Mouse (Mus musculus) CH12.LX (cell line): ENCODE measurements at regions not wholly inside any gene's neighbourhood (a gene's known extent, or its start where the extent isn't known, plus 50 kb on each side); places are given as distances from the start of the nearest gene placed in this dataset.

Experiments
- DNase-seq: peaks from one replicate; pipeline ENCODE4 v3.0.0-alpha.2; 2013; ENCODE audit errors: extremely low read depth
- H3K27ac ChIP-seq: 2 replicates; pipeline ENCODE4 v1.5.1; 2012; ENCODE audit warnings: low read depth, mild to moderate bottlenecking, control low read depth, moderate library complexity; ENCODE audit not compliant: insufficient read depth
- H3K27me3 ChIP-seq: replicated peaks from 2 replicates; pipeline ENCODE3; 2012; ENCODE audit warnings: inconsistent platforms
- H3K36me3 ChIP-seq, 2 experiments: replicated peaks in 1 of 2; 2 replicates each; pipeline versions ENCODE3 to v1.6.1; 2012; ENCODE audit warnings: inconsistent platforms in 1 of 2, low read length in 1 of 2, mild to moderate bottlenecking in 1 of 2, mixed read lengths in 1 of 2, moderate library complexity in 1 of 2; ENCODE audit not compliant: control insufficient read depth in 1 of 2, insufficient read depth in 1 of 2
- H3K4me1 ChIP-seq, 2 experiments: 2 replicates each; pipeline ENCODE4 v1.6.1; 2012; ENCODE audit warnings: inconsistent platforms in 1 of 2, moderate library complexity in 1 of 2; ENCODE audit not compliant: insufficient read depth in 2 of 2, control insufficient read depth in 1 of 2
- H3K4me2 ChIP-seq: 2 replicates; pipeline ENCODE4 v1.6.1; 2012; ENCODE audit warnings: low read depth, mild to moderate bottlenecking, control low read depth; ENCODE audit not compliant: poor library complexity, insufficient read depth, severe bottlenecking
- H3K4me3 ChIP-seq, 3 experiments: fragments of 150-350 bp in 1 of 3; sonication (generic) in 1 of 3; replicated peaks in 1 of 3; 2 replicates each; pipeline versions ENCODE3 to v1.5.1; 2011 to 2012; ENCODE audit warnings: low read depth in 2 of 3, low read length in 2 of 3, mild to moderate bottlenecking in 2 of 3, moderate library complexity in 2 of 3, control low read depth in 1 of 3, improper control_type of control experiment in 1 of 3, inconsistent platforms in 1 of 3, mixed read lengths in 1 of 3; ENCODE audit not compliant: poor library complexity in 1 of 3
- H3K79me2 ChIP-seq: replicated peaks from 2 replicates; pipeline ENCODE4 v1.6.1; 2012; ENCODE audit warnings: mild to moderate bottlenecking, moderate library complexity; ENCODE audit not compliant: control insufficient read depth, poor library complexity, insufficient read depth, severe bottlenecking; ENCODE audit errors: extremely low read depth
- H3K9ac ChIP-seq: 2 replicates; pipeline ENCODE4 v1.6.1; 2012; ENCODE audit warnings: low read depth, mild to moderate bottlenecking, control low read depth, moderate library complexity; ENCODE audit not compliant: insufficient read depth
- H3K9me3 ChIP-seq: replicated peaks from 2 replicates; pipeline ENCODE3; 2012; ENCODE audit warnings: low read length, inconsistent platforms, mixed read lengths
- BHLHE40 ChIP-seq: IDR thresholded peaks from 2 replicates; pipeline ENCODE4 v1.6.1; 2011; ENCODE audit warnings: mild to moderate bottlenecking, low read depth, low read length, improper control_type of control experiment
- E2F4 ChIP-seq: IDR thresholded peaks from 2 replicates; pipeline ENCODE4 v1.6.1; 2011; ENCODE audit warnings: low read depth, low read length, improper control_type of control experiment; ENCODE audit not compliant: insufficient replicate concordance
- ELF1 ChIP-seq: IDR thresholded peaks from 2 replicates; pipeline ENCODE4 v1.6.1; 2014; ENCODE audit warnings: low read depth, mild to moderate bottlenecking, inconsistent platforms, low read length, improper control_type of control experiment
- ETS1 ChIP-seq: conservative IDR thresholded peaks from 2 replicates; pipeline ENCODE4 v1.6.1; 2012; ENCODE audit warnings: low read depth, mild to moderate bottlenecking, inconsistent platforms, low read length, improper control_type of control experiment, moderate library complexity
- GABPA ChIP-seq: IDR thresholded peaks from 2 replicates; pipeline ENCODE4 v1.6.1; 2012; ENCODE audit warnings: low read depth, low read length, improper control_type of control experiment, inconsistent platforms; ENCODE audit not compliant: insufficient replicate concordance
- HCFC1 ChIP-seq: IDR thresholded peaks from 2 replicates; pipeline ENCODE4 v1.6.1; 2012; ENCODE audit warnings: low read depth, mild to moderate bottlenecking, inconsistent platforms, low read length, improper control_type of control experiment
- JUND ChIP-seq: conservative IDR thresholded peaks from 2 replicates; pipeline ENCODE4 v1.6.1; 2011; ENCODE audit warnings: low read depth, low read length, improper control_type of control experiment
- KAT2A ChIP-seq: IDR thresholded peaks from 2 replicates; pipeline ENCODE4 v1.6.1; 2012; ENCODE audit warnings: low read length, improper control_type of control experiment, inconsistent platforms; ENCODE audit not compliant: insufficient replicate concordance
- MAFK ChIP-seq: IDR thresholded peaks from 2 replicates; pipeline ENCODE4 v1.6.1; 2011; ENCODE audit warnings: low read length, improper control_type of control experiment; ENCODE audit not compliant: insufficient replicate concordance
- MXI1 ChIP-seq: IDR thresholded peaks from 2 replicates; pipeline ENCODE4 v1.6.1; 2011; ENCODE audit warnings: mild to moderate bottlenecking, low read depth, low read length, improper control_type of control experiment
- MYC ChIP-seq: IDR thresholded peaks from 2 replicates; pipeline ENCODE4 v1.6.1; 2011; ENCODE audit warnings: low read depth, mild to moderate bottlenecking, improper control_type of control experiment, low read length
- NELFE ChIP-seq: IDR thresholded peaks from 2 replicates; pipeline ENCODE4 v1.6.1; 2011; ENCODE audit warnings: low read depth, low read length, improper control_type of control experiment
- POLR2AphosphoS2 ChIP-seq: IDR thresholded peaks from 2 replicates; pipeline ENCODE4 v1.6.1; 2011; ENCODE audit warnings: low read depth, low read length, improper control_type of control experiment
- RAD21 ChIP-seq: IDR thresholded peaks from 2 replicates; pipeline ENCODE4 v1.6.1; 2011; ENCODE audit warnings: low read depth, mild to moderate bottlenecking, low read length, improper control_type of control experiment, moderate library complexity
- SIN3A ChIP-seq: IDR thresholded peaks from 2 replicates; pipeline ENCODE4 v1.6.1; 2012; ENCODE audit warnings: low read length, improper control_type of control experiment, inconsistent platforms
- SMC3 ChIP-seq: IDR thresholded peaks from 2 replicates; pipeline ENCODE4 v1.6.1; 2011; ENCODE audit warnings: low read depth, low read length, improper control_type of control experiment
- TBP ChIP-seq: conservative IDR thresholded peaks from 2 replicates; pipeline ENCODE4 v1.6.1; 2011; ENCODE audit warnings: low read depth, low read length, improper control_type of control experiment
- UBTF ChIP-seq: IDR thresholded peaks from 2 replicates; pipeline ENCODE4 v1.6.1; 2012; ENCODE audit warnings: low read depth, mild to moderate bottlenecking, inconsistent platforms, low read length, improper control_type of control experiment, moderate library complexity
- USF2 ChIP-seq: conservative IDR thresholded peaks from 2 replicates; pipeline ENCODE4 v1.6.1; 2011; ENCODE audit warnings: low read depth, low read length, improper control_type of control experiment
- ZKSCAN1 ChIP-seq: IDR thresholded peaks from 2 replicates; pipeline ENCODE4 v1.6.1; 2012; ENCODE audit warnings: low read depth, inconsistent platforms, low read length, improper control_type of control experiment, borderline replicate concordance
- dilution Hi-C: fragments of 300-500 bp; cut with MboI; formaldehyde crosslinking; loops from 2 replicates; pipeline ENCODE4 v1.14.3; 2020; ENCODE audit warnings: low sequenced_read_pairs; ENCODE audit not compliant: extremely low pct_unique_long_range_greater_than_20kb, extremely low pct_ligation_motif_present
- in situ Hi-C: fragments of 300-500 bp; cut with MboI; formaldehyde crosslinking; loops from 3 replicates; pipeline ENCODE4 v1.14.3; 2019; ENCODE audit warnings: low sequenced_read_pairs, low pct_ligation_motif_present, low pct_unique_long_range_greater_than_20kb, mixed read lengths

GRCm38 (mm10) chr4:31825438-31825830, 138.5 kb upstream of the Map3k7 start:
- Histone ChIP-seq H3K4me3 (no peak overlapping the region), H3K36me3 (no peaks in the 10 kb centered on the region), H3K4me1 (peaks cover 3 to 16% of the 10 kb centered on the region in 2 experiments), H3K27me3 (no peaks in the 10 kb centered on the region), H3K9me3 (no peaks in the 10 kb centered on the region), H3K79me2 (no peaks in the 10 kb centered on the region), H3K9ac (no peak overlapping the region), H3K4me2 (no peak overlapping the region), H3K27ac (no peak overlapping the region; the same call in 1 of the 2 replicates)
- in situ Hi-C loops (no loop called here), dilution Hi-C loops (no loop called here)
- TF ChIP-seq BHLHE40 (no peak), E2F4 (no peak), MXI1 (no peak), NELFE (no peak), ETS1 (no peak)
- no peak for DNase-seq

GRCm38 (mm10) chr4:31826661-31827060, 137.2 kb upstream of the Map3k7 start:
- Histone ChIP-seq H3K9ac (no peak overlapping the region), H3K27me3 (no peaks in the 10 kb centered on the region), H3K36me3 (no peaks in the 10 kb centered on the region), H3K79me2 (no peaks in the 10 kb centered on the region), H3K27ac (no peak overlapping the region), H3K9me3 (no peaks in the 10 kb centered on the region), H3K4me2 (no peak overlapping the region), H3K4me3 (no peak overlapping the region), H3K4me1 (peaks cover 3 to 16% of the 10 kb centered on the region in 2 experiments)
- in situ Hi-C loops (no loop called here), dilution Hi-C loops (no loop called here)
- DNase-seq, result no peak
- TF ChIP-seq KAT2A (no peak), POLR2AphosphoS2 (no peak), E2F4 (no peak), MXI1 (no peak), MYC (no peak), JUND (no peak), ELF1 (no peak), RAD21 (no peak), MAFK (no peak), SMC3 (no peak), TBP (no peak), HCFC1 (no peak), ZKSCAN1 (no peak), SIN3A (no peak), USF2 (no peak), UBTF (no peak), GABPA (no peak), ETS1 (no peak)
